Mouse (Mus musculus) heart, postnatal 25 days (tissue): Measurements from ENCODE around the gene Ptx4. TPM values are rescaled to one million over a fixed set of nuclear protein-coding genes. Genes with fewer than 3 reads are reported as not detected.

Experiments used
- total RNA-seq, 2 experiments: library from RNA; stranded (reverse); gene quantifications; 2 replicates each; pipeline ENCODE4 v1.2.3; 2021

Gene Ptx4
- total RNA-seq, 2 experiments from 2014 or later = 3.7 to 6.7 TPM

Other genes with a start within 250 kb of the Ptx4 start
- 10 to 100 TPM; 18.2 to 19.4 TPM for gene Nubp2, start 234.4 kb upstream of the Ptx4 start, total RNA-seq
- 10 to 100 TPM; 33.4 to 36.3 TPM for gene Spsb3, start 234.1 kb upstream of the Ptx4 start, total RNA-seq
- 10 to 100 TPM; 17.8 to 19.9 TPM for gene Eme2, start 225.7 kb upstream of the Ptx4 start, total RNA-seq
- 100 to 1,000 TPM; 110 to 111 TPM for gene Mrps34, start 225.6 kb upstream of the Ptx4 start, total RNA-seq
- gene Nme3, start 224.3 kb upstream of the Ptx4 start, total RNA-seq = 10 to 100 TPM; 33.9 to 35.6 TPM
- gene Mapk8ip3, start 183.8 kb upstream of the Ptx4 start, total RNA-seq = 10 to 100 TPM; 65.1 to 70.2 TPM
- gene Jpt2, start 160.1 kb upstream of the Ptx4 start, total RNA-seq = 1 to 10 TPM; 8.4 to 8.6 TPM
- gene Cramp1l, start 105.0 kb upstream of the Ptx4 start, total RNA-seq = 10 to 100 TPM; 10.8 to 13.3 TPM
- 1 to 10 TPM; 4.9 to 6.6 TPM for gene Ift140, start 104.7 kb upstream of the Ptx4 start, total RNA-seq
- gene Tmem204, start 37.2 kb upstream of the Ptx4 start, total RNA-seq = 10 to 100 TPM; 34.5 to 41.7 TPM
- gene Telo2, start 4.8 kb upstream of the Ptx4 start, total RNA-seq = 10 to 100 TPM; 10.8 to 12.2 TPM
- 10 to 100 TPM; 25.5 to 27.5 TPM for gene Clcn7, start 12.6 kb downstream of the Ptx4 start, total RNA-seq
- not detected for gene Ccdc154, start 41.7 kb downstream of the Ptx4 start, total RNA-seq
- not detected for gene Gm38655, start 54.7 kb downstream of the Ptx4 start, total RNA-seq
- gene BC003965, start 63.8 kb downstream of the Ptx4 start, total RNA-seq = 10 to 100 TPM; 22.1 to 23.2 TPM
- gene Unkl, start 67.6 kb downstream of the Ptx4 start, total RNA-seq = 1 to 10 TPM; 8.4 to 9.6 TPM
- gene Gnptg, start 119.4 kb downstream of the Ptx4 start, total RNA-seq = 10 to 100 TPM; 10.8 to 12.3 TPM
- gene Tsr3, start 119.4 kb downstream of the Ptx4 start, total RNA-seq = 1 to 10 TPM; 7.4 to 8.7 TPM
- gene Baiap3, start 135.6 kb downstream of the Ptx4 start, total RNA-seq = under 1 TPM; 0.55 to 0.61 TPM
- gene Ube2i, start 153.9 kb downstream of the Ptx4 start, total RNA-seq = 10 to 100 TPM; 91.6 to 97.5 TPM
- gene Prss34, start 177.6 kb downstream of the Ptx4 start, total RNA-seq = under 1 TPM; 0.22 to 0.29 TPM
- gene Prss28, start 187.9 kb downstream of the Ptx4 start, total RNA-seq = not detected
- gene Prss29, start 197.9 kb downstream of the Ptx4 start, total RNA-seq = not detected
- gene Tpsab1, start 224.8 kb downstream of the Ptx4 start, total RNA-seq = under 1 TPM; 0.47 to 0.84 TPM
- gene Tpsb2, start 245.5 kb downstream of the Ptx4 start, total RNA-seq = 1 to 10 TPM; 1.6 to 2.2 TPM
- not detected for gene Tpsg1, start 248.5 kb downstream of the Ptx4 start, total RNA-seq